Mouse (Mus musculus): Measurements from ENCODE around the gene Kcnma1. TPM values are rescaled to one million over a fixed set of nuclear protein-coding genes. Genes with fewer than 3 reads are reported as not detected.

The Kcnma1 gene
- polyA plus RNA-seq, 1 experiment = 0.26 TPM

DNA sequence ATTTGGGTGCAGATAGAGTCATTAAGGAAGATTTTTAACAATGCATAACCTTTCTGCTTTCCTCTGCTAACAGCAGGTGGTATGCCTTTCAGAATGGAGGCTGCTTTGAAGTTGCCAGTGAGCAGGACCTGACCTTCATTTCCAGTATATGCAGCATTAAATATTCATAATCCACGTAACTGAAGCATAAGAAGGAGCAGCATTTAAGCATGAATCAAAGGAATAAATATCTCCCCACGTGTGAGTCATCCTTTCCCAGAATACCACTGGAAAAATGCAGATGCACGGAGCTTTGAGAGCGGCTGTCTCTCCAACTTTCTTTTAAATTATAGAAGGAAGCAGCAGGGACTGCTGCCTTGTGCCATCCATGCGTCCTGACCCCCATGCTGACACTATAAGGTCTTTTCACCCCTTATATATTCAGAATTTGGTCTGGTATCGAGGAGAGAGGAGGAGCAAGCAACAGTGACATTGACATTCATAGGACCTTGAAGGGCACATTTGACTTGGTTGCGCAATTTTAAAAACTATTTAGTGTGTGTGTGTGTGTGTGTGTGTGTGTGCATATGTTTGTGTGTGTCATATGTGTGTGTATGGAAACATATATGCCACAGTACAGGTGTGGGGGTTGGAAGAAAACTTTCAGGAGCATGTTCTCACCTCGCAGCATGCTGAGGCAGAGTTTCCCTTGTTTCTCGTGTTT lies 368.8 kb downstream of the Kcnma1 start:
- no peak overlapping the region for H3ac ChIP-seq (ENCODE audit: control insufficient read depth, insufficient read length)
- TF ChIP-seq TCF12 (IDR thresholded peaks at IDR 0.05; ENCODE audit: insufficient read depth, poor library complexity, severe bottlenecking) (no peak), CEBPB (IDR thresholded peaks at IDR 0.05; ENCODE audit: insufficient read depth, poor library complexity, severe bottlenecking) (peak; percentile 84)
- H3K4me2 ChIP-seq (ENCODE audit: low read depth) = peak overlapping the region; percentile 62
- no peak overlapping the region for H3K4me3 ChIP-seq
- H3K79me2 ChIP-seq (ENCODE audit: control insufficient read depth, insufficient read depth) = no peaks in the 10 kb centered on the region
- H3K27me3 ChIP-seq (ENCODE audit: control insufficient read depth, insufficient read depth, insufficient read length) = no peaks in the 10 kb centered on the region
- H3K36me3 ChIP-seq (ENCODE audit: control insufficient read depth, insufficient read depth) = no peaks in the 10 kb centered on the region

DNA sequence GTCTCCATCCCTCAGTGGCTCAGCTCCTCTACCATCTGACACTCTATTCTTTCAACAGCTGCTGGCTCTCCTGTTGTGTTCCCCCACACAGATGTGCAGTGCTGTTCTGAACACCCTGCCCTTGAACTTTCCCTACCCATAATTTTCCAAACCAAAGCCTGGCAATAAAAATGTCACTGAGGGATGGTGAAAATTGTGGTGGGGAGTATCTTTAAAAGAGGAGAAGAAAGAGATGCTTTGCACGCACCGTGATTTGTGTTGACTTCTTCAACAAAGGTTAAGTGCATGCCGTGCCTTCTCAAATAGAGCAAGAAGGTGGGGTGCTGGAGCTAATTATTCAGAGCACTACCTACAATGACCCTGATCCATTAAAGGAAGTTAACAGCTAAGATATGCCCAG lies 371.1 kb downstream of the Kcnma1 start:
- no peak overlapping the region for H3K4me2 ChIP-seq (ENCODE audit: low read depth)
- no peak overlapping the region for H3K4me3 ChIP-seq
- no peak for TF ChIP-seq E2F4 (IDR thresholded peaks at IDR 0.05; ENCODE audit: insufficient read depth)
- no peak for TF ChIP-seq POLR2A (IDR thresholded peaks at IDR 0.05; ENCODE audit: insufficient read length, low read depth)
- no peak for TF ChIP-seq CEBPB (IDR thresholded peaks at IDR 0.05; ENCODE audit: insufficient read depth, poor library complexity, severe bottlenecking)
- no peak for TF ChIP-seq MYOG (IDR thresholded peaks at IDR 0.05; ENCODE audit: control insufficient read depth in 1 of 3, insufficient read depth in 1 of 3, insufficient read length in 2 of 3, low read depth in 2 of 3)
- no peak for TF ChIP-seq MAX (IDR thresholded peaks at IDR 0.05; ENCODE audit: low read depth)
- no peak for TF ChIP-seq MYOD1 (IDR thresholded peaks at IDR 0.05; ENCODE audit: control insufficient read depth in 1 of 3, insufficient read length in 2 of 3, low read depth in 2 of 3)
- TF ChIP-seq TCF3 (IDR thresholded peaks at IDR 0.05; ENCODE audit: insufficient read length, low read depth) = no peak
- no peak for TF ChIP-seq POLR2AphosphoS2 (IDR thresholded peaks at IDR 0.05; ENCODE audit: insufficient read length, low read depth)
- no peak for TF ChIP-seq SRF (IDR thresholded peaks at IDR 0.05; ENCODE audit: control insufficient read depth, insufficient read length, low read depth)
- TF ChIP-seq USF1 (IDR thresholded peaks at IDR 0.05; ENCODE audit: low read depth) = no peak
- TF ChIP-seq REST (IDR thresholded peaks at IDR 0.05; ENCODE audit: insufficient read depth, insufficient read length) = no peak
- TF ChIP-seq TCF12 (IDR thresholded peaks at IDR 0.05; ENCODE audit: insufficient read depth, poor library complexity, severe bottlenecking) = no peak
- H3K36me3 ChIP-seq (ENCODE audit: control insufficient read depth, insufficient read depth) = no peaks in the 10 kb centered on the region
- no peak overlapping the region for H3ac ChIP-seq (ENCODE audit: control insufficient read depth, insufficient read length)
- no peaks in the 10 kb centered on the region for H3K27me3 ChIP-seq (ENCODE audit: control insufficient read depth, insufficient read depth, insufficient read length)
- no peaks in the 10 kb centered on the region for H3K79me2 ChIP-seq (ENCODE audit: control insufficient read depth, insufficient read depth)

DNA sequence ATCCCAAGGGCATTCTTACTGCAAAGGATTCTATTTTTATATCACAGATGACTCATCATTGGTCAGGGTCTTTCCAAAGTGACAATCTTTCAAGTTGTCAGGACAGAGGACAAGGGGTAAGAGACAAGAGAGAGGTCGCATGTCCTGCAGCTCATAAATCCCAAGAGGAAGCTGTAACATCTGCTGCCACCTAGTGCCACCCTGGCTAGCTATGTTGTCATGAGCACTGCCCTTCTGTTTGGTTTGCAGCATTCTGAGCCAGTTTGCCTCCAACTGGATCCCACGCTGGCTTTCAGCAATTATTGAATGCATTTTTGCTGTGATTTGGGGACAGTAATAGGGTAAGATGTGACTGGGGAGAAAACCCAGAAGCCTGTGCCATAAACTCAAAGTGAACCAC lies 373.6 kb downstream of the Kcnma1 start:
- H3K27me3 ChIP-seq (ENCODE audit: control insufficient read depth, insufficient read depth, insufficient read length) = no peaks in the 10 kb centered on the region
- no peak for TF ChIP-seq POLR2A (IDR thresholded peaks at IDR 0.05; ENCODE audit: insufficient read length, low read depth)
- no peak for TF ChIP-seq SRF (IDR thresholded peaks at IDR 0.05; ENCODE audit: control insufficient read depth, insufficient read length, low read depth)
- TF ChIP-seq MYOD1 (IDR thresholded peaks at IDR 0.05; ENCODE audit: control insufficient read depth in 1 of 3, insufficient read length in 2 of 3, low read depth in 2 of 3) = no peak
- TF ChIP-seq MAX (IDR thresholded peaks at IDR 0.05; ENCODE audit: low read depth) = no peak
- TF ChIP-seq CEBPB (IDR thresholded peaks at IDR 0.05; ENCODE audit: insufficient read depth, poor library complexity, severe bottlenecking) = no peak
- no peak for TF ChIP-seq E2F4 (IDR thresholded peaks at IDR 0.05; ENCODE audit: insufficient read depth)
- TF ChIP-seq MYOG (IDR thresholded peaks at IDR 0.05; ENCODE audit: control insufficient read depth in 1 of 3, insufficient read depth in 1 of 3, insufficient read length in 2 of 3, low read depth in 2 of 3) = no peak
- TF ChIP-seq TCF3 (IDR thresholded peaks at IDR 0.05; ENCODE audit: insufficient read length, low read depth) = no peak
- TF ChIP-seq POLR2AphosphoS2 (IDR thresholded peaks at IDR 0.05; ENCODE audit: insufficient read length, low read depth) = no peak
- TF ChIP-seq TCF12 (IDR thresholded peaks at IDR 0.05; ENCODE audit: insufficient read depth, poor library complexity, severe bottlenecking) = no peak
- TF ChIP-seq USF1 (IDR thresholded peaks at IDR 0.05; ENCODE audit: low read depth) = no peak
- no peak for TF ChIP-seq REST (IDR thresholded peaks at IDR 0.05; ENCODE audit: insufficient read depth, insufficient read length)
- no peak overlapping the region for H3K4me2 ChIP-seq (ENCODE audit: low read depth)
- H3K4me3 ChIP-seq = no peak overlapping the region
- no peak overlapping the region for H3ac ChIP-seq (ENCODE audit: control insufficient read depth, insufficient read length)
- H3K79me2 ChIP-seq (ENCODE audit: control insufficient read depth, insufficient read depth) = no peaks in the 10 kb centered on the region
- H3K36me3 ChIP-seq (ENCODE audit: control insufficient read depth, insufficient read depth) = no peaks in the 10 kb centered on the region

DNA sequence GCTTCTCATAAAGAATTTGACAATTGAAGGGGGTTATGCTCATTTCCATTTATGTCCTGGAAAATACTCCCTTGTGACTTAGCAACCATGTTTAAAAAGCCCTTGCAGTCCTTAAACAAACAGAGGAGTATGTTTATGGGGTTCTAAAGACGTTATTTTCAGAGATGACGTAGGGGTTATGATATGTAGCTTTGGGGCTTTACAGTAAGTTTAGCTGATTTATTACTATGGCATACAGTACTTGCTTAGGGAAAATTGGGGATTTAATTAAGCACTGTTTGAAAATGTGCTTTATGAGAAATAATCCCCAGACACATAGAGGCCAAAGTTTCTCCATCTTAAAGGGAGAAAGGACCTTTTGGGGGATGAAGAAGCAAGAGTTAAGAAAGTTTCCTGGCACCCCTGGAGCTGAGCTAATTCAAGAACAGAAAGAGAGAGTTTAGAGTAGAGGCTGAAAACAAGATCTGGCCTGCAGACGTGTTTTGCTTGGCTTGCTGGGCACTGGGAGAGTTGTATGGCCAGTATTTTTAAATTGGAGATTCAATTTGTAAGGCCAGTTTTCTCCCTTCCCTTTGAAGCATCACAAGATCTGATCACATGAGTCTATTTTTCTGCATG lies 376.1 kb downstream of the Kcnma1 start:
- Histone ChIP-seq H3K79me2 (ENCODE audit: control insufficient read depth, insufficient read depth) (no peaks in the 10 kb centered on the region), H3K36me3 (ENCODE audit: control insufficient read depth, insufficient read depth) (no peaks in the 10 kb centered on the region), H3ac (ENCODE audit: control insufficient read depth, insufficient read length) (no peak overlapping the region), H3K4me3 (no peak overlapping the region), H3K27me3 (ENCODE audit: control insufficient read depth, insufficient read depth, insufficient read length) (no peaks in the 10 kb centered on the region), H3K4me2 (ENCODE audit: low read depth) (no peak overlapping the region)
- TF ChIP-seq MAX (IDR thresholded peaks at IDR 0.05; ENCODE audit: low read depth) = no peak
- TF ChIP-seq POLR2A (IDR thresholded peaks at IDR 0.05; ENCODE audit: insufficient read length, low read depth) = no peak
- TF ChIP-seq SRF (IDR thresholded peaks at IDR 0.05; ENCODE audit: control insufficient read depth, insufficient read length, low read depth) = no peak
- no peak for TF ChIP-seq POLR2AphosphoS2 (IDR thresholded peaks at IDR 0.05; ENCODE audit: insufficient read length, low read depth)
- no peak for TF ChIP-seq E2F4 (IDR thresholded peaks at IDR 0.05; ENCODE audit: insufficient read depth)
- no peak for TF ChIP-seq TCF12 (IDR thresholded peaks at IDR 0.05; ENCODE audit: insufficient read depth, poor library complexity, severe bottlenecking)
- TF ChIP-seq REST (IDR thresholded peaks at IDR 0.05; ENCODE audit: insufficient read depth, insufficient read length) = no peak
- no peak for TF ChIP-seq MYOG (IDR thresholded peaks at IDR 0.05; ENCODE audit: control insufficient read depth in 1 of 3, insufficient read depth in 1 of 3, insufficient read length in 2 of 3, low read depth in 2 of 3)
- TF ChIP-seq CEBPB (IDR thresholded peaks at IDR 0.05; ENCODE audit: insufficient read depth, poor library complexity, severe bottlenecking) = no peak
- no peak for TF ChIP-seq USF1 (IDR thresholded peaks at IDR 0.05; ENCODE audit: low read depth)
- TF ChIP-seq TCF3 (IDR thresholded peaks at IDR 0.05; ENCODE audit: insufficient read length, low read depth) = no peak
- TF ChIP-seq MYOD1 (IDR thresholded peaks at IDR 0.05; ENCODE audit: control insufficient read depth in 1 of 3, insufficient read length in 2 of 3, low read depth in 2 of 3) = no peak
